Mouse (Mus musculus) layer of hippocampus, postnatal 10 days (tissue): ENCODE results near the gene Vps13d. TPM values are rescaled to one million over a fixed set of nuclear protein-coding genes. Genes with fewer than 3 reads are reported as not detected.
"Not testable (repeated sequence)": the region's sequence is repeated elsewhere in the genome, so short reads cannot be mapped to it uniquely, and the experiment has no call there.

Experiments
- DNase-seq, 2 experiments: peaks; one replicate each; pipeline ENCODE4 v3.0.0; 2021; ENCODE audit warnings: low spot score in 2 of 2
- total RNA-seq, 2 experiments: library from RNA; stranded (reverse); gene quantifications; 2 replicates each; pipeline ENCODE4 v1.2.3; 2021

Vps13d gene
- total RNA-seq, 2 experiments from 2014 or later: 56.6 to 69.6 TPM

DNA sequence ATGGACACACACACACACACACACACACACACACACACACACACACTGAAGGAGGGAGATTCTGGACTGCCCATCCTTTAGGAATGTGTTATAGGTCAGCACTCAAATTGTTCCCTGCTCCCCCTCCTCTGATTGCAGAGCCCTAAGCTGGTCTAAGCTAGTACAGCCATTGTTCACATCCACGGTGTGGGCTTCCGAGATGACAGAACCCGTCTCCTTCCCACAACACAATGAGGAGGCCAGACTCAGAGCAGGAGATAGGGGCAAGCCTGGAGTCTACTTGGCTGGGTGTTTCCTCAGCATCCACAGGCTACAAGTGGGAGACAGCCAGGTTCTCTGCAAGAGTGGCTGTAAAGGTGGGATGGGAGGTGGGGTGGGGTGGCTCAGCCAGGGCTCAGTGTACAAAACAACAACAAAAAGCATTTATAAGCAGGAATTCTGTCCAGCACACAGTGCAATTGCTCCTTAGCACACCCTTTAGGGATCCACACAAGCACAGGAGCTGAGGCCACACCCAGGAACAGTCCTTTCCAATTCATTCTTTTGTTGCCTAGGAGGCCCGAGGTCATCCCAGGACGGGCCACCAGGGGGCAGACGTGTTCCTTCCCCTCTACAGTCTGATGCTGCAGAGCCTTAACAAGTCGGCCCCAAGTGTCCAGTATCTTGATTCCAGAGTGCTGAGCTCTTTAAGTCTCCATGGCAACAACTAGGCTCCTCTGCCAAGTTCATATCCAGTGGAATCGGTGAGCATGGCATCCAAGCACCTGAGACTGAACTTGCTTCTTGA is 19.4 kb upstream of the Vps13d start:
- peak; percentile 97 for DNase-seq

DNA sequence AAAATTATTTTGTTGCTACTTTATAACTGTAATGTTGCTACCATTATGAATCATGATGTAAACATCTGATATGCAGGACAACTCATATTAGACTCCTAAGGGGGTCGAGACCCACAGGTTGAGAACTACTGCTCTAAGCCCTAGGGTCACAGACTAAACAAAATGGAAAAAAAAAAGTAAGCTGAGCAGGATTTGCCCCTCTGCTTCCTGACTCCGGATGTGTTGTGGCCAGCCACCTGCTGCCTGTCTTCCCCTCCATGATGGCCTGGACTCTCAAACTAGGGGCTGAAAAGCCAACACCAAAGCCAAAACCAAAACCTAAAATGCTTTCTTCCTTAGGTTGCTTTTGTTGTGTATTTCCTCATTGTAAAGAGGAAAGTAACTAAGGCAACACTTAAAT is 16.3 kb upstream of the Vps13d start:
- no peak for DNase-seq

DNA sequence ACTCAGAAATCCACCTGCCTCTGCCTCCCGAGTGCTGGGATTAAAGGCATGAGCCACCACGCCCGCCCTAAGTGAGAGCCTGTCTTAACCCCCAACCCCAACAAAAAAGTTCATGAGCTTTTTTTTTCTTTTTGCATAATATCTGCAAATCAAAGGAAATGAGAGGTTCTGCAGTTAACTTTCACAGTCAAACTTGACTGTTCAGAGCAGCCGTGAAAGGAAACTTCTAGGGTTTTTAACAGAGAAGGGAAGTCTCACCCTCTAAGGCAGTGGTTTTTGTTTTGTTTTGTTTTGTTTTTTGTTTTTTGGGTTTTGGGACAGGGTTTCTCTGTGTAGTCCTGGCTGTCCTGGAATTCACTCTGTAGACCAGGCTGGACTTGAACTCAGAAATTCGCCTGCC is 15.8 kb upstream of the Vps13d start:
- no peak for DNase-seq

DNA sequence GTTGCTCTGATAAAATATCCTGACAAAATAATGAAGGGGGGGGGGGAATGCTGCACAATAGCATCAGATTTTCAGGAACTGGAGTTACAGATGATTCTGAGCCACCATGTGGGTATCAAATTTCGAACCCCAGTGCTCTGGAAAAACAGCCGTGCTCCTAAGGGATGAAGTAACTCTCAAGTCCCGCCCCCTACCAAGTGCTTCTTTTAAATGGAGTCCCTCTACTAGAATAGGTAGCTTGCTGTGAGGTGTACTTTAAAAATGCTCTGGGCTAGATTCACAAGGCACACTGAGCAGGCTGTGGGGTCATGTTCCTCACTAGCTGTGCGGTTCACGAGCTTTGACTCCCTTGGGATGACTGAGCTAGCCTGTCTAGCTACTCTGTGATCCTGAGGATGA is 14.9 kb upstream of the Vps13d start:
- DNase-seq: no peak

DNA sequence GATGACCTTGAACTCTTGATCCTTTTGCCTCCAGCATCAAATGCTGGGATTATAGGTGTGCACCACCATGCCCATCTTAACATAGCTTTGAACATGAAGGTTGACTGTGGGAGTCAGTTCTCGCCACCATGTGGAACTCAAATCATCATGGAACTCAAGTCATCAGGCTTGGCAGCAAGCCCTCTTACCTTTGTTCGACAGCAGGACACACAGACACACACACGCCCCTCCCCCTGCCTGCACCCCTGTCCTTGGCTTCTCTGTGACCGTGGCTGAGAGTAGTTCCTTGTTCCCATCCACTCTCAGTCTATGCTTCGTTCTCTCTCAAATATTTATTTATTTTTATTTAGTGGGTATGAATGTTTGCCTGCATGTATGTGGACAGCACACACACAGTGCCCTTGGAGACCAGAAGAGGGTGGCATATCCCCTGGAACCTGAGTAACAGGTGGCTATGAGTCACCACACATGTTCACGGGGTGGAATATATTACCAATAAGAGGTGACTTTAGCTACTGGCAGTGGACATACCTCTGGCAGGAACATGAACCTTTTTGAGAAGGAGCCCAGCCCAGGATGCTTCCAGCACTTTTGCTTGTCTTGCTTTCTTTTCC is 14.4 kb upstream of the Vps13d start:
- no peak for DNase-seq

DNA sequence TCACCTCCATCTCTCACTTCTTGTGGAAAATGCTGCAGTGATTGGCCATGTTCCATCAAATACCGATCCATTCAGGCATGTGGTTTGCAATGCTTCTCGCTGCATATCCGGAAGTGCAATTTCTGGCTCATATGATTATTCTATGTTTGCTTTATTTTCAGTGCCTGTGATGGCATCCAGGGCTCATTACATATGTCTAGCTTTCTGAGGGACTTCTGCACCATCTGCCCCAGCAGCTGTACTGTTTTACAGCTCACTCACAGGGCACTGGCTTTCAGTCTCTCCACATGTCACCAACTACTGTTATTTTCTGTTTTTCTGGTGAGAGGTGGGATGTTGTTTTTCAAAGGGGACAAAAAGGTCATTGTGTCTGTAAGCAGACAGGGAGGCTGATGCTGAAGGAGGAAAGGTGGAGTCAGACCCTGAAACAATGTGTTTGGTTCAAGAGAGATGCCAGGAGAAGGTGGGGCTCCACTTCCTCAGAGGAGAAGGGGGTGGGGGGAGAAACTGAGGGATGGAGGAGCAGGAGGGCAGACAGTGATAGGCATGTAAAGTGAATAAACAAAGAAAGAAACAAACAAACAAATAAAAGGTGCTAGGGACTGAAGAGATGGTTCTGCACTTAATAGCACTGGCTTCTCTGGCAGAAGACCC is 13.0 kb upstream of the Vps13d start:
- peak; percentile 14 to 31 for DNase-seq

DNA sequence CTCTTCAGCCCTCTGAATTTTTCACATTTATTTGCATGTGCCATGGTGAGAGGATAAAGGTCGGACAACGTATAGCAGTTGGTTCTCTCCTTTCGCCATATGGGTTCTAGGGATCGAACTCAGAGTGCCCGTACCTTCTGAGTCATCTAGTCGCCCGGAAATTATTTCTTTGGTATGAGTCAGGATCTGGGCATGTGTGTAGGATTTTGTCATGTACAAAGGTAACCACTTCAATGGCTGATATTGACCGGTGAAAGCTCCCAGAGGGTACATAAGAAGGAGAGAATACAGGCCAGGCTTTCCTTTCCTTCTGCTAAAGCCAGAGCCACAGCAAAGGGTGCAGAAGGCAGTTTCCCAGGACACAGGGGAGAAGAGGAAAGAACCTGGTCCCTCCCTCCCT is 10.0 kb upstream of the Vps13d start:
- DNase-seq: no peak

DNA sequence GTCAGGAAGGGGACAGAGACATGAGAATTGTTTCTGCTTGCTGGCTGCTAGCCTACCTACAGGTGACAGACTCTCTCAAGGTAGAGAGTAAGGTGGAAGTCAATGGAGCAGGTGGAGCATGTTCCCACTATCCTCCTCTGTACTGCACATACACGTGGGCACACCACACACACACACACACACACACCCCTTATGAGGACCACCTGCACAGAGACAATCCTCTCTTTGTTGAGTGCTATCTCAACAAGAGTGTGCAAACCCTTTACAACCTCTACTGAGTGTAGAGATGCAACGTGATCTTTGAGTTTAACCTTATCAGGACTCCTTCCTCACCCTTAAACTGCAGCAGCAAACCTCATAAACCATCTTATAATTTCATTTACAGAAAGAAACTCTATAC is 8.5 kb upstream of the Vps13d start:
- no peak for DNase-seq

DNA sequence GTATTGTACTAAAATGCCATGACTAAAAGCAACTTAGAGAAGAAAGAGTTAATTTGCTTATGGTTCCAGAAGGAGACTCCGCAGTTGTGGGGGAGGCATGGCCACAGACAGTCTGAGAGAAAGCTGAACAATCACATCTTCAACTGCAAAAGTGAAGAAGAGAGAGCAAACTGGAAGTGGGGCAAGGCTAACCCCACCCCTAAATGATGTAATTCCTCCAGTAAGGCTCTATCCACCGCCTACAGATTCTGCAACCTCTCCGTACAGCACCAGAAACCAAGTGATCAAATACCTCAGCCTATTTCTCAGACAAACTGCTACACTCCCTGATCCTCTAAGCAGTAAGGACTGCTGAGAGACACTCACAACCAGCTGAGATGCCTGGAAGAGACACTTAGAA is 6.6 kb upstream of the Vps13d start:
- DNase-seq: no peak

DNA sequence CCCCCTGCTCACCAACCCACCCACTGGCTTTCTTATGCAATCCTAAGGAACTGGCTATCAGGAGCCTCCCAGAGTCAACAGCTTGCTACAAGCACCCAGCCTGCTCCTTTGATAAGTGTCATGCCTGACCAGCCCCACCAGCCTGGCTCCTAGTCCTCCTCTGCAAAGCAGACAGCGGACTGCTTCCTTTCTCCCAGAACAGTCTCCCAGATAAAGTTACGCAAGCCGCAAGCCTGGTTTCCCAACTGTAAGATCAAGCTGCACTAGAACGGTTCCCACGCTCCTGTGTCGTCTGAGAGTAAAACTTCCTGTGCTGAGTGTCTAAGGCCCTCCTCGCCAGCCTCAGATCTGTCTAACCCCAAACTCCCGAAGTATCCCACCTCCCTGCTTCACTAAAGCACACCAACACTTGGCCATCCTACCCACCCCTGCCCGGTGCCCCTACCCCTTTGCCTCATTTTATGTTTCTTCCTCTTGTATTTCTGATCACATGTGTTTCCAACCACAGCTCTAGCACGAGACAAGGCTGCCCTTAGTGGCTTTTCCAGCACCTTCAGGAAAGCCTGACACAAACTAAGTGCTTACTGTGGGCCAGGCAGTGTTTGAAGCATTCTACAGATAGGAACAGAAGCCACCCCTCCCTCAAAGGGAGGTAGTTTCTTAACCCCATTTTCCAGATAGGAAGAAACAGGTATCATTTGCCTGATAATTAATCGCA is 5.3 kb upstream of the Vps13d start:
- peak; percentile 15 to 27 for DNase-seq

DNA sequence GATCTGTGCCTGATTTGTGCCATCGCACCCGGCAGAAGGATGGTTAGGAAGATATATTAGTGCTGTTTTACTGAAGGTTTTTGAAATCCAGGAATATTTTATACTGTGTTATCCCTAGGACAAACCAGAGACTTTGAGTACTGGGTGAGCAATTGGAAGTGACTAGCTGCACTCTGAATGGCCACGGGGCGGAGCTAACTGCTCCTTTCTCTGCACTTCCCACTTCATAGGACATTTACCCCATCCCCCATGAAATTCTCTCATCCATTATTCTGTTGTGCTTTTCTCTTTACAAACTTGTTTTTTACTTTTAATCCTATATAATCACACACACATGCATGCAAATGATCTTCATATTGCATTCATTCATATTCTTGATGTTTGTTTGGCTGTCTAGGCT is 1.8 kb upstream of the Vps13d start:
- DNase-seq: no peak

DNA sequence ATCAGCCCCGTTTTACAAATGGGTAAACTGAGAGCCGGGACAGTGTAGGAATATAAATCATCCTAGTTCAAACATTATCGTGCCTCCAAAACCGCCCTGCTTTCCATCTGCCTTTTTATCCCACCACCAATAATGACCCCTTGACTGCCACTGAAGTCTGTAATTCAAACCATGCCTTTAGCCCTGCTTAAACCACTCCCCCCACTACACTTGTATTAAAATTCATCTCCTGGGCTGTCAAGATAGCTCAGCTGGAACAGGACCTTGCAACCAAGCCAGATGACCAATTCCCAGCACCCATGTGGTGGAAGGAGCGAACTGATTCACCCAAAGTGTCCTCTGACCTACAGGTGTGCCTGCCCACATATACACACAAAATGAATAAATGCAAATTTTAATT is 367 bp upstream of the Vps13d start:
- no peak for DNase-seq

DNA sequence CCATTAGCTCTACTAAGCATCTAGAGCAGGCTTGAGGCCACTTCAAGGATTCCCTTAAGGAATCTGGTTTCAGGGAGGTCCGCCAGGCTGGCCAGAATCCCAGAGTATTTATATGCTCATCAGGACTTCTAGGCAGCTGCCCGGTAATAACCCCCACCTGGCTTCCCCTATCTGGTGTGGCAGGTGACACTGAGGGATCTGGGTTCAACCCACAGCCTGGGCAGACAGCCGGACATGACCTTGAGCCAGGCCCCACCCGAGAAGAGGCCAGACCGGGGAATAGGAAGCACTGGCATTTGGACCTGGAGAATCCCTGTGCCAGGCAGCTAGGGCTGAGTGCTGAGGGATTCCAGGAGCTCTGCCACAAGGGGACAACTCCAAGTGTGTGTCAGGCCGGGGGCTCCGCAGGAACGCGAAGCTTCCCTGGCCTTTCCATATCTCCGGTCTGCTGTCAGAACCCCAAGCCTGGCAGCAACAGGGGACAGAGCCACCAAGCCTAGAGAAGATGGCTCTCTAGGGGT is 754 bp downstream of the Vps13d start:
- DNase-seq: peak; percentile 37 to 46

DNA sequence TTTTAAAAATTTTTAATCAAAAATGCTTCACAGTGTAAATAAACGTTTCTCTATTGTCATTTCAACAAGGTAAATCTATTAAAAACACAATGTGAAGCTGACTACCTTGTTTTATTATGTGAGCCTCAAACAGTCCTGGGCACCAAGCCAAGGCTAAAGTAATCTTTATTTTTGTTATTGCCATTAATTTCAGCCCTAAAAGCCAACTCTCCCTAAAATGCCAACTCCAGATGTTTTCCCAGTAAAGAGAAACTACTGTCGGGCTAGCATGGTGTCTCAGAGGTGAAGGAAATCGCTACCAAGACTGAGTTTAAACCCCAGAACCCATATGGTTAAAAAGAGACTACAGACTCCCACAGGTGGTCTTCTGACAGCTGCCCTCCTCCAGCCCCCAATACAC is 1.4 kb downstream of the Vps13d start:
- DNase-seq: no peak

DNA sequence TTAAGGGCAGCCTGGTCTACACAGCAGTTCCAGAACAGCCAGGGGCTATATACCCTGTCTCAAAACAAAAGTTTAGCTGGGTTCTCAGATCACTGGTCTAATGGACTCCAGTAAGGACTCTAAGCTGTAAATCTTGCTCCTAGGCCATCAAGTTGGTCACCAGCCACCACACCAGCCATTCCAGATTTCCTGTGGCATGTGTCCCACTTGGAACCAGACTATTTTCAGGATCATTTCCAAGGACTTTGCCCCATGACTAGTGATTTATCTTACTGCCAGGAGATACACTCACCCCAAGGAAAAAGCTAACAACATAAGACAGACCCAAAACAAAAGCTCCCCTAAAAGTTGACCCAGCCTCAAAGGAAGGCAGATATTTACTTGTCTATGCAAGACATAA is 2.1 kb downstream of the Vps13d start:
- peak in 1 of 2 experiments; percentile 36 for DNase-seq

DNA sequence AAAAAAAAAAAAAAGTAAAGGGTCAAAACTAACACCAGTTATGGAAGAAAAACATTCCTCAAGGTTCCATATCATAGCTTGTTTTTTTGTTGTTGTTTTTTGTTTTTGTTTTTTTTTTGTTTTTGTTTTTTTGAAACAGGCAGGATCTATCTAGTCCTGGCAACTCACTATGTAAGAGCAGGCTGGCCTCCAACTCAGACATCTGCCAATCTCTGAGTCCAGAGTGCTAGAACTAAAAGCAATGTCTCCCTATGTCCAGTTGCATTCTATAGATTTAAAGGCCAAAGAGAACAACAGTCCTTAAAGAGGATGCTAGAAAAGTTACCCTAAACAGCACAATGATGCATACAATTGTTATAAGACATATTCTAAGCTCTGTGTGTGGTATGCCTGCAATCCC is 6.2 kb downstream of the Vps13d start:
- DNase-seq: no peak

DNA sequence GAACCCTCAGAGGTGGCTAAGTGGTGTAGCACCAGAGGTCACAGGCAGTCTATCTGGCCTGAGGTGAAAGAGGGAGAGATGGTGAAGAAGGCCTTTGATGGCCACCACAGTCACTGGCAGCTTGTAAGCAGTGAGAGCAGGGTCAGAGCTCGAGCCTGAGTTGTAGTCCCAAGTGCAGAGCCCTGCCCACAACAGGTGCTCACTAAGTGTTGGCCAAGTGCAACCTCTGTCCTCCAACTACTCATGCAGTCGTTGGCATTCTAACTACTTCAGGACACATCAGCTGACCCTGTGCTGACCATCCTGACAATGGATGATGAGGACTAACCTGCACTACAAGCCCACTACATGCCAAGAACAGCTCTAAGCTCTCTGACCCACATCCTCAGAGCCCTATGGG is 7.2 kb downstream of the Vps13d start:
- no peak for DNase-seq

DNA sequence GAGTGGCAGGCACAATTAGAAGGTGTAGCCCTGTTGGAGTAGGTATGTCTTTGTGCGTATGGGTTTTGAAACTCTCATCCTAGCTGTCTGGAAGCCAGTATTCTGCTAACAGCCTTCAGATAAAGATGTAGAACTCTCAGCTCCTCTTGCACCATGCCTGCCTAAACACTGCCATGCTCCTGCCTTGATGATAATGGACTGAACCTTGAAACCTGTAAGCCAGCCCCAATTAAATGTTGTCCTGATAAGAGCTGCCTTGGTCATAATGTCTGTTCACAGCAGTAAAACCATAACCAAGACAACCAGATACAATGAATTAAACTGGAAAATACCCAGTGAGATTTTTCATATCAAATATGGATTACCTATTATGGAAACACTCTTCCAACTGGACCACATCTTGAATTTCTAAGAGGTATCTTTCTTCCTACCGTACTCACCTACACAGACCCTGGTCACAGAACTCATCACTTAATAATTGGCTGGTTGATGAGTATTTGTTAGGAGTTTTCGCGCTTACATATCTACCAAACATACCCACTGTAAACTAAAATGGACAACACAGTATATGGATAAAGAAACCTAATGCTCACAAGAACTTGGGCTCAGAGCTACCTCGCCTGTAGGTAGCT is 15.8 kb downstream of the Vps13d start:
- no peak for DNase-seq

DNA sequence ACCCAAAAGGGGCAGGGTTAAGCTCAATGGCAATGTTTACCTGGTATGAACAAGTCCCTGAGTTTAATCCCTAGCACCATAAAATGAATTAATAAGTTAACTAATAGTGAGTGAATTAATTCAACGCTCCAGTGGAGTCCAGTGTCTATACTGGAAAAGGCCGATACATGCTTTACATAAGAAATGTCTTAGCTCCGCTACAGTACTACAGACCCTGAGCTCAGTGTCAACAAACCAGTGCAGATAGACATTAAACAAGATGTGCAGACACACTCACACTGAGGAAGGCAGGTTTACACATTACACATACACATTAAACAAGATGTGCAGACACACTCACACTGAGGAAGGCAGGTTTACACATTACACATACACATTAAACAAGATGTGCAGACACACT is 29.3 kb downstream of the Vps13d start:
- not testable (repeated sequence) for DNase-seq

DNA sequence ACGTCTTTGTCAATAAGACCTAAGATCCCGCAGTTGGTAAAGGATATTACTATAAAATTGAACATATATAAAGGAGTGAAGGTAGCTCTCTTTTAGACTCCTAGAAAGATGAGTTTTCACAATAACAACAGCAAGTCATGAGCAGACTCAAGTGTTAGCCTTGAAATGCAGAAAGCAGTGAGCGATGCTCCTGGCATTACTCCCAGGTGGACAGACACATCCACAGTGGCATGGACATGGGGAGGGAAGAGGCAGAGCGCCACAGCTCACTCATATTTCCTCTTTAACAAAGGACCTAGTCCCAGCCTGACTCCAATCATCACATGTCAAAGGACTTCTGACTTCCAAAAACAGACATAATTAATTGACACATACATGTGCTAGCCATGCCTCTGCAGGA is 30.7 kb downstream of the Vps13d start:
- no peak for DNase-seq

DNA sequence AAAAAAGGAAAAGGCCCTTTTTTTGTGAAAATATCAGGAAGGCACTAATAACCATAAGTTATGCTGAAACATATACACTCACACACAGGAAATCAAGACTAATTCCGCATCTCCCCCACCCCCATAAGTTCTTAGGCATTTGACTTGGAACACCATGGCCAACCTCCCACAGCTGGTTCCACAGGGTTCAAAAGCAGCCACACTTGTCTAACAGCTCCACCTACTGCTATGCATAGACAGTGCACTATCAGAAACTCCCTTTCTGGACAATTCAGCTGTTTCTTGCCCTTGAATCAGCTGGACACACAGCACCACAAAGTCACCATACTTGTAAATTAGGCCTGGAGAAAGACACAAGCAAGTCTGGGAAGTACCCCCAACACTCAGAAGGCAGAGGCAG is 33.6 kb downstream of the Vps13d start:
- no peak for DNase-seq
